Mouse (Mus musculus) cerebellum, adult 2 months (tissue): ENCODE measurements around the gene D430041D05Rik. TPM values are rescaled to one million over a fixed set of nuclear protein-coding genes. Genes with fewer than 3 reads are reported as not detected.

Experiments used
- DNase-seq, 2 experiments: peaks; one replicate each; pipeline ENCODE4 v3.0.0; 2021
- H3K27ac ChIP-seq: fragments of 200-500 bp; 2 replicates; pipeline ENCODE4 v1.5.1; 2012; ENCODE audit warnings: low read length, control low read depth, inconsistent platforms; ENCODE audit not compliant: insufficient read depth
- H3K27me3 ChIP-seq: fragments of 200-500 bp; 2 replicates; pipeline ENCODE4 v1.6.1; 2012; ENCODE audit warnings: inconsistent platforms, mild to moderate bottlenecking, low read length, moderate library complexity; ENCODE audit not compliant: control insufficient read depth, insufficient read depth
- H3K4me1 ChIP-seq: fragments of 200-500 bp; 2 replicates; pipeline ENCODE4 v1.6.1; 2011; ENCODE audit warnings: low read length; ENCODE audit not compliant: control insufficient read depth, insufficient read depth
- H3K4me3 ChIP-seq: fragments of 200-500 bp; replicated peaks from 2 replicates; pipeline ENCODE3; 2011; ENCODE audit warnings: mild to moderate bottlenecking, low read depth, low read length, control low read depth; ENCODE audit not compliant: insufficient read depth
- CTCF ChIP-seq: fragments of 200-500 bp; IDR thresholded peaks from 2 replicates; pipeline ENCODE4 v1.5.1; 2011; ENCODE audit warnings: low read depth, mild to moderate bottlenecking, control low read depth, low read length, moderate library complexity, borderline replicate concordance; ENCODE audit not compliant: insufficient read depth
- POLR2A ChIP-seq: fragments of 200-500 bp; IDR thresholded peaks from 2 replicates; pipeline ENCODE4 v1.6.1; 2011; ENCODE audit warnings: low read length, control low read depth, borderline replicate concordance; ENCODE audit not compliant: insufficient read depth
- WGBS: fragments of 180-500 bp; shearing (Covaris S2); methylation state at CpG from one replicate; pipeline ENCODE4 v1.1.7; 2018; 5-methylcytosine and 5-hydroxymethylcytosine counted together
- polyA plus RNA-seq: library from polyadenylated mRNA; depleted of rRNA; stranded (reverse); fragments of >200 nt; gene quantifications from 2 replicates; pipeline ENCODE4 v1.2.3, GENCODE M21; 2012

Gene D430041D05Rik
- polyA plus RNA-seq, 1 experiment: 33.5 TPM

DNA sequence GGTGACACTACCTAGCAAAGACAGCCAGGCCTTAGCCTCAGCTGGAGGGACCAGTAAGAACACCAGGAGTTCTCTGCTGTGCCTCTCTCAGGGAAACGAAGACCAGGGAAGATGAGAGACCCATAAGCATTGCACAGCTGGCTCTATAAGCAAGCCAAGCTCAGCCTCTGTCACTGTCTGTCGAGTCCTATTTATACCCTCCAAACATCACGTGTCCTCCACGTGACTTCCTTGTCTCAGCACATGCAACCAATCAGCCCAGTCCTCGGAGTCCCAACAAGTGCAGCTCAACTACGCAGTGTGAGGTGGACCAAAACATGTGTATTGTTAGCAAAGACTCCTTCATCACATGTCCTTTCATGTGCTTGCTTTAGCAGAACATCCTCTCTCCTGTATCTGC is 28.0 kb downstream of the D430041D05Rik start:
- Histone ChIP-seq H3K4me1 (peaks cover 18% of the 10 kb centered on the region), H3K27ac (no peak overlapping the region), H3K4me3 (no peak overlapping the region), H3K27me3 (no peaks in the 10 kb centered on the region)
- TF ChIP-seq CTCF (no peak), POLR2A (no peak)
- DNase-seq: no peak
- WGBS: 63% methylated on average over 6 of the region's 6 CpGs

DNA sequence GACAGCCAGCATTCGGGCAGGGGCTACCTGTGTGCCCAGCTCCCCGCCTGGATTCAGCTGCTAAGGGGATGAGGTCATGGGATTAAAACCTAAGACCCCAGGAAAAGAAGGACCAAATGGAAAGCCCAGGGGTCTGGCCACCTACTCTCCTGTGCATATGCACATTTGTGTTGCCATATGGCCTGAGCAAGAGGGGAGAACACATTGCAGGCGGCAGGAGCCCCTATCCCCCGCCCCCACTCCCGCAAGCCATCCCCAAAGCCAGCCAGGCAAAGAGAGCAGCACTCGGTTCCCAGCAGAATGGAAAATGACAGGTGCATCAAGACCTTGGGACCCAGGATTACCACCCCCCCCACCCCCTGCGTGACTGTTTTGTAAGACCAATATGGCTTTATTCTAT is 31.5 kb downstream of the D430041D05Rik start:
- peaks cover 18% of the 10 kb centered on the region for H3K4me1 ChIP-seq
- TF ChIP-seq POLR2A (no peak), CTCF (no peak)
- no peaks in the 10 kb centered on the region for H3K27me3 ChIP-seq
- 7% methylated on average over 7 of the region's 7 CpGs for WGBS
- H3K27ac ChIP-seq: peak overlapping the region; percentile 51
- peak; percentile 49 to 69 for DNase-seq
- H3K4me3 ChIP-seq: no peak overlapping the region

DNA sequence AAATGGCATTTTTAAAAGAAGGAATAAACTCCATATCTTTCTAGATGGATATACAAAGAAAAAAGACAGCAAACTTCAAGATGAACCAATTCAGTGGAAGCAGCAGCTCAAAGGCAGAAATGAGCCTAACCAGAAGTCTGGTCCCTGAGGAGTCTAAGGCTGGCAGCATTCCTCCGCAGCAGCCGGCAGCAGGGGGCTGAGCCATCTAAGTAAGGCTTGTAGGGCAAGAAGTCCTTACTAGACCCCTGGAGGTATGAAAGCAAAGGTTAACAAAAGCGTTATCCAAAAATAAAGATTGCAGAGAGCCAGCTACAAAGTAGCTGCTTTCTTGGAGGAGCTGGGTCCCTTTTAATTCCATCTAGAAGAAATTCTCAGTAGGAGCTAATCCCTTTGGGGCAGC is 32.0 kb downstream of the D430041D05Rik start:
- Histone ChIP-seq H3K27ac (peak overlapping the region; percentile 51), H3K4me3 (no peak overlapping the region), H3K4me1 (peaks cover 20% of the 10 kb centered on the region), H3K27me3 (no peaks in the 10 kb centered on the region)
- TF ChIP-seq POLR2A (no peak), CTCF (no peak)
- DNase-seq: no peak
- 12% methylated on average over 3 of the region's 3 CpGs for WGBS

DNA sequence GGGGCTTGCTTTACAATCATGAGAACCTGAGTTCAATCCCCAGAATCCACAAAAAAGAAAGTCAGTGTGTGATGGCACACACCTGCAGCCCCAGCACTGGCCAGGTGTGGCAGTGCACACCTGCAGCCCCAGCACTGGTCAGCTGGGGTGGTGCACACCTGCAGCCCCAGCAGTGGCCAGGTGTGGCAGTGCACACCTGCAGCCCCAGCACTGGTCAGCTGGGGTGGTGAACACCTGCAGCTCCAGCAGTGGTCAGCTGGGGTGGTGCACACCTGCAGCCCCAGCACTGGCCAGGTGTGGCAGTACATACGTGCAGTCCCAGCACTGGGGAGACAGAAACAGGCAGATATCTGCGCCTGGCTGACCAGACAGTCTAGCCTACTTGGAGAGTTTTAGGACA is 32.8 kb downstream of the D430041D05Rik start:
- Histone ChIP-seq H3K27ac (peak overlapping the region; percentile 5; the same call in 1 of the 2 replicates), H3K4me1 (peaks cover 21% of the 10 kb centered on the region), H3K4me3 (no peak overlapping the region), H3K27me3 (no peaks in the 10 kb centered on the region)
- TF ChIP-seq CTCF (no peak), POLR2A (no peak)
- WGBS: 65% methylated on average over 2 of the region's 2 CpGs
- DNase-seq: no peak

DNA sequence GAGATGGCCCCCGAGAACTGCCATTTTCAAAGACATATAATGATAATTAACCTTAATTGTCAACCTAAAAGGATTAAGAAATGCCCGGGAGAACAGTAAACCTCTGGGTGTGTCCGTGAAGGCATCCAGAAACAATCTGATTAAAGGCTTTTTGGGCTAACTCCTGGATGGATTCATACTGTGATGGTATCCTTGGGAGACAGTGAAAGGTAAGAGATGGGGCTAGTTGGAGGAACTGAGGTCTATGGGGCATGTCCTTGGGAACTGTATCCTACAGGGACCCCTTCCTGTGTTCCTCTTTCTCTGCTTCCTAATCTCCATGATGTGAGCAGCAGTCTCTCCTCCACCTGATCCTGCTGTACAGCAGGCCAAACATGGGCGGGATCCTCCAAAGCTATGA is 38.7 kb downstream of the D430041D05Rik start:
- peaks cover 15% of the 10 kb centered on the region for H3K4me1 ChIP-seq
- no peaks in the 10 kb centered on the region for H3K27me3 ChIP-seq
- 88% methylated on average over 4 of the region's 4 CpGs for whole genome bisulfite sequencing
- H3K27ac ChIP-seq: no peak overlapping the region
- H3K4me3 ChIP-seq: no peak overlapping the region
- DNase-seq: no peak
- TF ChIP-seq CTCF (no peak), POLR2A (no peak)

DNA sequence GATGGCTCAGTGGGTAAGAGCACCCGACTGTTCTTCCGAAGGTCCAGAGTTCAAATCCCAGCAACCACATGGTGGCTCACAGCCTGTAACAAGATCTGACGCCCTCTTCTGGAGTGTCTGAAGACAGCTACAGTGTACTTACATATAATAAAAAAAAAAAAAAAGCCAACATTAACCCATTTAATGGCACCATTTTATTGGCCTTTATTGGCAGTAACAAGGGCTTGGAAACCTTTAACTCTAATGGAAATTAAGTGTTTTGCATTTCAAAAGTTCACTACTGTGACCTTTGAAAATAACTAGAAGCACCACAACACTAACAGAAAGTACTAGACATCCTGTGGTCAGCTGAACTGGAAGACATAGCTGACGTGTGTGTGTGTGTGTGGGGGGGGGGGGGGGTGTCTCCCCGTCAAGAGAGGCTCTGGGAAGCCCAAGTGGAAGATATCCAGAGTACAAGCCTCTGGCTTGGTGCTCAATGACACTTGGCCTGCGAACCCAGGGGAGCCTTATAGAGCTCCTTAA is 39.1 kb downstream of the D430041D05Rik start:
- H3K27me3 ChIP-seq: no peaks in the 10 kb centered on the region
- no peak for TF ChIP-seq CTCF
- TF ChIP-seq POLR2A: no peak
- H3K27ac ChIP-seq: no peak overlapping the region
- no peak overlapping the region for H3K4me3 ChIP-seq
- DNase-seq: no peak
- peaks cover 20% of the 10 kb centered on the region for H3K4me1 ChIP-seq
- WGBS: 76% methylated on average over 6 of the region's 6 CpGs

DNA sequence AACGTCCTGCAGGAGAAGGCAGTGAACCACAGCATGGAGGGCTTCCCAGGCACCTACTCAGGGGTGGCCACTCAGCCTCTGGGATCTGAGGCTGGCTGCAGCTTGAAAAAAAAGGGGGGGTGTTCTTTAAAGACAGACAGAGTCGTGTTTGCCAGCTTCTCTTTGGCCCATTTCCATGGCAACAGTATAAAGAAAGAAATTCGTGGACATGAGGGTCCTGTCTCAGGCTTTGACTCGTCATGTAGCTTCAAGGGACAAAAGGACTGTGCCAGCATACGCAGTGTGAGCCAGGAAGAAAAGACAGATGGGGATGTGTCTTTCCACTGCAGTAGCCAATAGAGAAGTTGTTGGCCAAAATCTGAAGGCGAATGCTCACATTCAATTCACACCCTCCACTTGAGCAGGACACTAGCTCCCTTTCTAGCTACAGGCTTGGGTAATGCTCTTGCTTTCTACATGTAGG is 42.9 kb downstream of the D430041D05Rik start:
- WGBS: 2% methylated on average over 6 of the region's 6 CpGs
- DNase-seq: peak; percentile 67 to 86
- H3K27me3 ChIP-seq: no peaks in the 10 kb centered on the region
- peaks cover 26% of the 10 kb centered on the region for H3K4me1 ChIP-seq
- H3K4me3 ChIP-seq: no peak overlapping the region
- H3K27ac ChIP-seq: peak overlapping the region; percentile 70
- TF ChIP-seq CTCF (no peak), POLR2A (peak; percentile 23; the same call in 1 of the 2 replicates)

DNA sequence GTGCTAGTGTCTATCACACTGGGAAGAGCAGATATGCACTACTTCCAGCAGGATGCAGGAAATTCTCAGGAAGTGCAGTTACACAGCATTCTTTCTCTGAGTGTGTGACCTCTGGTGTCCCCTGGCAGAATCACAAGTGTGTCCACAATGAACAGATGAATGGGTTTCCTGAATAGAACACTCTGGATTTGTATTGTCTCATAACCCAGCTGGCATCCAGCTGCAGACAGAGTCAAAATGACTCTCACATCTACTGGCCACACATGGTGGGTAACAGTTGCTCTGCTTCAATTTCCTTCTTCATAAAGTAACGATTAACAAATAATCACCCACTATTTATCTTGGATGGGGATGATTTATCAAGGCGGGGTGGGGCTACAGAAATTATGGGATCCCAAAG is 43.5 kb downstream of the D430041D05Rik start:
- Histone ChIP-seq H3K4me1 (peaks cover 28% of the 10 kb centered on the region), H3K4me3 (no peak overlapping the region), H3K27ac (peak overlapping the region; percentile 70; the same call in 1 of the 2 replicates), H3K27me3 (no peaks in the 10 kb centered on the region)
- 29% methylated on average over 2 of the region's 2 CpGs for WGBS
- no peak for TF ChIP-seq CTCF
- TF ChIP-seq POLR2A: no peak
- no peak for DNase-seq

DNA sequence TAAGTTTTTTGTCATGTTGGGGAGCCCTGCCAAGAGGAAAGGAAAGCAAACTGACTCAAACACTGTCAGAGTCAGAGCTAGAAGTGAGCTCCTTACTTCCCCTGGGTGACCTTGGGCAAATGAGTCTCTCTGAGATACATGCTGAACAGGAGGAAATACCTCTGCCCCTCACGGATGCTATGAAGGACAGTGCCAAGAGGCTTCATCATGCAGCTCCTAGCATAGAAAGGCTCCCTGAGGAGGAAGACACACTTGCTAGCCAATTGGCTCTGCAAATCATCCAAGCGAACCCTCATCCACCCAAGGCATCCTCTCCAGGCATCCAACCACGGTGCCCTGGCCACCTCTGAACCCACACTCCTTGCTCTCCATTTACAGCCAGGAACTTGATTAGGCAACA is 51.5 kb downstream of the D430041D05Rik start:
- Histone ChIP-seq H3K4me3 (no peak overlapping the region), H3K27ac (peak overlapping the region; percentile 36; the same call in 1 of the 2 replicates), H3K4me1 (peaks cover 29% of the 10 kb centered on the region), H3K27me3 (no peaks in the 10 kb centered on the region)
- TF ChIP-seq POLR2A (no peak), CTCF (no peak)
- DNase-seq: peak in 1 of 2 experiments; percentile 31
- 15% methylated on average over 3 of the region's 3 CpGs for WGBS
